Mouse (Mus musculus): ENCODE data around the gene Apobec3.

- TF ChIP-seq CTCF (IDR thresholded peaks at IDR 0.05; ENCODE audit: control insufficient read depth, insufficient read depth, low read length) (no peak), POLR2A (IDR thresholded peaks at IDR 0.05; ENCODE audit: borderline replicate concordance, control insufficient read depth, low read depth, low read length) (no peak)
Measured at GRCm38 (mm10) chr15:79952504-79953231, 61.2 kb downstream of the Apobec3 start.

All from bone marrow, adult 2 months (tissue).